Mouse (Mus musculus) large intestine, adult 2 months (tissue): ENCODE data around the gene Hist1h2bj. TPM values are rescaled to one million over a fixed set of nuclear protein-coding genes. Genes with fewer than 3 reads are reported as not detected.

Experiments
- polyA plus RNA-seq: library from polyadenylated mRNA; depleted of rRNA; stranded (reverse); fragments of >200 nt; gene quantifications from 2 replicates; pipeline ENCODE4 v1.2.3, GENCODE M21; 2012; rRNA removed

Hist1h2bj gene
- polyA plus RNA-seq, 1 experiment: 26.1 TPM

Other genes starting within 250 kb of the Hist1h2bj start
- gene Hist1h2bq, start 233.0 kb upstream of the Hist1h2bj start, polyA plus RNA-seq: 23.8 and 61.7 TPM in 2 replicates
- gene Hist1h2ao, start 232.7 kb upstream of the Hist1h2bj start, polyA plus RNA-seq: not detected in 2 replicates
- 0.98 TPM in 1 of 2 replicates, not detected in the other for gene Hist1h4m, start 231.5 kb upstream of the Hist1h2bj start, polyA plus RNA-seq
- 38.1 and 56.7 TPM in 2 replicates for gene Hist1h4n, start 211.0 kb upstream of the Hist1h2bj start, polyA plus RNA-seq
- 253 and 504 TPM in 2 replicates for gene Hist1h2ap, start 209.7 kb upstream of the Hist1h2bj start, polyA plus RNA-seq
- 19.9 and 53.9 TPM in 2 replicates for gene Hist1h2br, start 209.5 kb upstream of the Hist1h2bj start, polyA plus RNA-seq
- gene Zfp184, start 98.1 kb upstream of the Hist1h2bj start, polyA plus RNA-seq: 0.10 and 0.29 TPM in 2 replicates
- gene Pom121l2, start 62.0 kb upstream of the Hist1h2bj start, polyA plus RNA-seq: not detected in 2 replicates
- 2.8 and 2.9 TPM in 2 replicates for gene Prss16, start 33.5 kb upstream of the Hist1h2bj start, polyA plus RNA-seq
- 27.5 and 54.8 TPM in 2 replicates for gene Hist1h2ah, start 7.6 kb upstream of the Hist1h2bj start, polyA plus RNA-seq
- gene Hist1h2bk, start 7.3 kb upstream of the Hist1h2bj start, polyA plus RNA-seq: 29.1 and 34.6 TPM in 2 replicates
- gene Hist1h4i, start 1.9 kb upstream of the Hist1h2bj start, polyA plus RNA-seq: 14.9 and 16.6 TPM in 2 replicates
- 8.2 and 10.2 TPM in 2 replicates for gene Hist1h2ag, start 270 bp upstream of the Hist1h2bj start, polyA plus RNA-seq
- gene Vmn1r188, start 41.2 kb downstream of the Hist1h2bj start, polyA plus RNA-seq: not detected in 2 replicates
- not detected in 2 replicates for gene Vmn1r189, start 62.6 kb downstream of the Hist1h2bj start, polyA plus RNA-seq
- gene Vmn1r191, start 140.8 kb downstream of the Hist1h2bj start, polyA plus RNA-seq: not detected in 2 replicates
- gene Vmn1r192, start 147.9 kb downstream of the Hist1h2bj start, polyA plus RNA-seq: not detected in 2 replicates
- gene Vmn1r193, start 179.9 kb downstream of the Hist1h2bj start, polyA plus RNA-seq: not detected in 2 replicates
- gene Vmn1r194, start 201.0 kb downstream of the Hist1h2bj start, polyA plus RNA-seq: not detected in 2 replicates
- gene Vmn1r195, start 227.3 kb downstream of the Hist1h2bj start, polyA plus RNA-seq: not detected in 2 replicates
- gene Vmn1r196, start 246.7 kb downstream of the Hist1h2bj start, polyA plus RNA-seq: not detected in 2 replicates